Mouse (Mus musculus) inflammation-experienced regulatory T-cells, adult 16 weeks (primary cell): ENCODE measurements around the gene Rplp0. TPM values are rescaled to one million over a fixed set of nuclear protein-coding genes. Genes with fewer than 3 reads are reported as not detected.

Source experiments
- polyA plus RNA-seq: library from polyadenylated mRNA; unstranded; fragments of 100-300 nt; shearing (Covaris generic); gene quantifications from one replicate; pipeline ENCODE4 v1.2.1, GENCODE M21; 2017

Gene Rplp0
- polyA plus RNA-seq: 1,732 TPM

GRCm38 (mm10) chr5:115559237-115560101, at the start of gene Rplp0:
Gene Rplp0 (plus strand): TSS chr5:115559467.

DNA sequence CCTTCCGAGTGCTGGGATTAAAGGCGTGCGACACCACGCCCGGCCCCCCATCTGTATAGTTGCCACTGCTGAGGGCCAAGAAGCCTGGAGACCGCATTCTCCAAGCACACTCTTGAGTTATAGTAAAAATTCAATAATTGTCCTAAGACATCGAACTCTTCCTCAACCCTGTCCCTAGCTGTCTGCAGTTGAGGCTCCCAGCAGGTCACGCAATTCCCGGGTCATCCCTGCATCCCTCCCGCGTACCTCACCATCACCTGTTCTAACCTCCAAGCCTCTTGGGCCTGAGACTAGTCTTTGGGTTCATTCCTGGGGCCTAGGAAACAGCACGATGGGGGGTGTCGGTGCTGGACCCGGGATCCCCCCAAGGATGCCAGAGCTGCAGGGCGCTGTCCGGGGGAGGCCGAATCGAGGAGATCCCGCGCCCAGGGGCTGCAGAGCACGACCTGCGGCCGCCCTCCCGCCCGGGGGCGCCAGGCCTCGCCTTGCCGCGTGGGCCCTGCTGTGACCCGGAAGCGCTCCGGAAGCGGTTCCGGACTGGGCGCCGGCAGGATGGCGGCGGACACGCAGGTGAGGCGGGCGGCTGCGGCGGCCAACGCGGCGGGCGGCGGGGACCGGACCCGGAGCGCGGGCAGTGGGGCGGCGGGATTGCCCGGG, 5.6 kb downstream of the Rplp0 start, which contains the start of gene Gcn1l1:
TSS of gene Gcn1l1 (plus strand) at position 518 of the 657 bp plus-strand sequence.

Other genes starting within 250 kb of the Rplp0 start
- 13.5 TPM for gene Srsf9, start 232.3 kb upstream of the Rplp0 start, polyA plus RNA-seq
- 22.3 TPM for gene Gatc, start 218.3 kb upstream of the Rplp0 start, polyA plus RNA-seq
- gene Triap1, start 218.2 kb upstream of the Rplp0 start, polyA plus RNA-seq: 57.2 TPM
- 499 TPM for gene Cox6a1, start 210.5 kb upstream of the Rplp0 start, polyA plus RNA-seq
- gene Msi1, start 129.9 kb upstream of the Rplp0 start, polyA plus RNA-seq: not detected
- gene Pla2g1b, start 93.2 kb upstream of the Rplp0 start, polyA plus RNA-seq: not detected
- gene Sirt4, start 74.7 kb upstream of the Rplp0 start, polyA plus RNA-seq: 21.1 TPM
- gene Pxn, start 52.8 kb upstream of the Rplp0 start, polyA plus RNA-seq: 68.4 TPM
- 59.0 TPM for gene Gcn1l1, start 5.8 kb downstream of the Rplp0 start, polyA plus RNA-seq
- 3.4 TPM for gene Rab35, start 72.4 kb downstream of the Rplp0 start, polyA plus RNA-seq
- 13.4 TPM for gene Bicdl1, start 172.2 kb downstream of the Rplp0 start, polyA plus RNA-seq